Mouse (Mus musculus) embryonic fibroblast, embryonic 13.5 days (primary cell): ENCODE measurements around the gene Spint2.
"Not testable (repeated sequence)": the region's sequence is repeated elsewhere in the genome, so short reads cannot be mapped to it uniquely, and the experiment has no call there.

Experiments
- CTCF ChIP-seq: IDR thresholded peaks from 2 replicates; pipeline ENCODE4 v1.5.1; 2011; ENCODE audit warnings: mild to moderate bottlenecking, control low read depth, low read length, moderate library complexity, borderline replicate concordance; ENCODE audit not compliant: insufficient read depth
- POLR2A ChIP-seq: IDR thresholded peaks from 2 replicates; pipeline ENCODE4 v1.6.1; 2011; ENCODE audit warnings: low read depth, mild to moderate bottlenecking, control low read depth, low read length, moderate library complexity

GRCm38 (mm10) chr7:29212775-29213560, 68.7 kb downstream of the Spint2 start:
- not testable (repeated sequence) for TF ChIP-seq POLR2A, CTCF
